Mouse (Mus musculus): ENCODE results near the gene Otof.

DNA sequence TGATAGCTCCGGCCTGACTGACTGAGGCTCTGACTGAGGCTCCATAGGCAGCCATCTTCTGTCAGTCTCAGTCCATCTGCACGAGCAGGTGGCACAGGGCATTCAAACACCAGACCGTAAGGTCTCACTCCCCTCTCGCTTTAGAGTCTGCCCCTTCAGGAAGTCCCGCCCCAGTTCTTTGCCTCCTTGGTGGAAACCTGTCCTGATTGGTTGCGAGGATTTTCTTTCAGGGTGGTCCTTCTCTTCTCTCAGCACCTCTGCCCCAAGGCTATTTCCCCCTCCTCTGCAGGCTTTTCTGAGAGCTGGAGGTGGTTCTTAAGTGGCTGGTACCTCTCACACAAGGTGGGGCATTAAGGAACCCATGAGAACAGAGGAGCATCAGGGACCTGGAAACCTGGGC lies 8.7 kb upstream of the Otof start:
- TF ChIP-seq CTCF (IDR thresholded peaks at IDR 0.05; ENCODE audit: control insufficient read depth, insufficient read depth, insufficient replicate concordance, low read depth, low read length), result no peak
- TF ChIP-seq POLR2A (IDR thresholded peaks at IDR 0.05; ENCODE audit: control insufficient read depth, low read depth, low read length), result no peak
